Mouse (Mus musculus): ENCODE measurements around the gene Cdc37. TPM values are rescaled to one million over a fixed set of nuclear protein-coding genes. Genes with fewer than 3 reads are reported as not detected.

Gene Cdc37
- total RNA-seq, 4 experiments from 2014 or later, result 116 to 150 (median 135) TPM

DNA sequence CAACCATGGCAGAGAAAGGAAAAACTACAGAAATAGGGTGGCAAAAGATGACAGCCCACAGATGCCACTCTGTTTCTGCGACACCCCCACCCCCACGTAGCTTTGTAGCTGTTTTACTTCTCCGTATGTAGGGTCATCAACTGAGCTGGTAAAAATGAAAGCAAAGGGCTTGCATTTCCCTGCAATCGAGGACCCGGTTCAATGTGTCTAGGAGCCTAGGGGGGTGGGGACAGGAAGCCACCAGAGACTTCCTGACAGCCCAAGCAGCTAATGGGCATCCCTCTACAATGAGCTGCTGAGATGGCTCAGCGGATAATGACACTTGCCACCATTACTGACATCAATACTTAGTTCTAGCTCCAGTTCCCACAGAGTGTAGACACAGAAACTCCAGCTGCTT lies 13.4 kb downstream of the Cdc37 start:
- DNase-seq (ENCODE audit: low spot score in 2 of 2), result no peak

DNA sequence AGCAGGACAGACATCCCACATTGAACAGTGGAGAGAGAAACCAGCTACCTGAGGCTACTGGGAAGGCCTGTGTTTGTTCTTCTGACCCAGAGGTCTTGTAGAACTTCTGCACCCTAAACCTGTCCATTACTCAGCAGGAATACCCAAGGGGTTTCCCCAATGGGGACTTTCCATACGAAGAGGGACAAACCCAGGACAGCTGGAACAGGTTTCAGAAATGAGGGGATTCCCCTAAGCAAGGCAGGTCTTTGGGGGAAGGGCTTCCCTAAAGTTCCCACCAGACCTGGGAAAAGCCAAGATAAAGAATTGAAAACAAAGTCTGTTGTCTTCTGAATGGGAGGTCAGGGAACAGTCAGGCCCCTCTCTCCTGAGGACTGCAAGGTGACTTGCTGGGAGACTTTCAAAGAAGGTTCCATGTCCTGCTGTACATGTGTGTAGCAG lies 13.8 kb downstream of the Cdc37 start:
- no peak for DNase-seq (ENCODE audit: low spot score in 2 of 2)

DNA sequence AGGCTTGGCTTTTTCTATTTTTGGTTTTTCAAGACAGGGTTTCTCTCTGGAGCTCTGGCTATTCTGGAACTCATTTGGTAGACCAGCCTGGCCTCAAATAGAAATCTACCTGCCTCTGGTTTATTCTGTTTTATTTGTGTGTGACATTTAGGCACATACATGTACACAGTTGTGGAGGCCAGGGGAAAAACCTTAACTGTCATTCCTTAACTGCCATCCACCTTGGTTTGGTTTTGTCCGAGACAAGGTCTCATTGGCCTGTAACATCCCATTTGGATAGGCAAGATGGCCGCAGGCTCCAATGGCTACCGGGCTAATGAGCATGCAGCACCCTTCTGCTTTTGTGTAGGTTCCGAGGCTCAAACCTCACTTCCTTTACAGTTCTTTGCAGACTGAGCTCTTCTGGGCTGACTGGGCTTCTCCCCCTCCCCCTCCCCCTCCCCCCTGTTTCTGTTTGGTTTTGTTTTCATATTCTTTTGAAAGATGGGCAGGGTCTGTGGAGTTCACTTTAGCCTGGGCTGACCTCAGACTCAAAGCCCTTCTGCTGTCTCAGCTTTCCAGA lies 14.4 kb downstream of the Cdc37 start:
- DNase-seq (ENCODE audit: low spot score in 2 of 2), result no peak

DNA sequence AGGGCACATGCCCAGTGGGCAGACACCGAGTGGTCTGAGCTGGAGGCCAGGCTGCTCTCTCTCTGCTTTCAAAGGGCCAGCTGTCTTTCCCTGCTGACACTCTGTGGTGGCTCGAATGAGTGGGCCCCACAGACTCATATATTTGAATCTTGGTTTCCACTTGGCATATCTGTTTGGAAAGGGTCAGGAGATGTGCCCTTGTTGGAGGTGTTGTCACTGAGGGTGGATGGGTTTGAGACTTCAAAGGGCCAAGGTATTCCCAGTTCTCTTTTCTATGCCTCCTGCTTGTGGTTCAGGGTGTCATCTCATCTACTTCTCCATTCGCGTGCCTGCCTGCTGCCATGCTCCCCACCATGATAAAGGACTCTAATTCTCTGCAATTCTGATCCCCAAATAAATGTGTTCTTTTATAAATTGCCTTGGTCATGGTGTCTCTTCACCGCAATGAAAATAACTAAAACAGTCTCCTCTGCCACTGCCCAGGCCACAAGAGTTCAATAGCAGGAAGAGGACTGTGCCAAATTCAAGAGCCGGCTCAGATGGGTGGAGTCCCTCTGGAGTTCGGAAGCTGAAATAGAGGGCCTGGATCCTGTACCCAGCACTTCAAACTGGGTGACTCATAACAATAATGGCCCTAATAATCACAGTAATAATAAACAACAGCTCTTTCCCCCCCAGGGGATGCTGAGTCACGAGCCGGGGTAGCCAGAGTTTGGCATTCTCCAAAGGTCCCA lies 15.0 kb downstream of the Cdc37 start:
- no peak for DNase-seq (ENCODE audit: low spot score in 2 of 2)

DNA sequence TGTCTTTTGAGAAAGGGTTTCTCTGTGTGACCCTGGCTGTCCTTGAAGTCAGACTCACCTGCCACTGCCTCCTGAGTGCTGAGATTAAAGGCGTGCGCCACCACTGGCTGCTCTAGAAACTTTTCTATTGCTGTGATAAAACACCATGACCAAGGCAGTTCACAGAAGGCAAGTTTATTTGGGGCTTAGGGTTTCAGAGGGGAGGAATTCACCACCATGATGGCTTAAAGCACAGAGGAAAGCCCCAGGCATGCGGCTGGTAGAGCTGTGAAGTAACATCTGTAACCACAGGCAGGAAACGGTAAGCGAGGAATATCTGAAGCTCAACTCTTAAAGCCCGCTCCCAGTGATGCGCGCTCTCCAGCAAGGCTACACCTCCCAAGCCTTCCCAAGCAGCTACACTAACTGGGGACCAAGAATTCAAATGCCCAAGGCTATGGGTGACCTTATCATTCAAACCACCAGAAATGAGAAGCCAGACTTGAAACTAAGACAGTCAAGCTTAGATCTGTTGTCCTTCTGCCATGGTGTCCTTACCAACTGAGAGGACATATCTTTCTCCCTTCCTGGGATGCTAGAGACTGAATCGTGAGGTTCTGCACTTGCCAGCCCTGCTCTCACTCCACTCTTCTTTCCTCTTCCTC lies 16.6 kb downstream of the Cdc37 start:
- DNase-seq (ENCODE audit: low spot score in 2 of 2), result no peak

DNA sequence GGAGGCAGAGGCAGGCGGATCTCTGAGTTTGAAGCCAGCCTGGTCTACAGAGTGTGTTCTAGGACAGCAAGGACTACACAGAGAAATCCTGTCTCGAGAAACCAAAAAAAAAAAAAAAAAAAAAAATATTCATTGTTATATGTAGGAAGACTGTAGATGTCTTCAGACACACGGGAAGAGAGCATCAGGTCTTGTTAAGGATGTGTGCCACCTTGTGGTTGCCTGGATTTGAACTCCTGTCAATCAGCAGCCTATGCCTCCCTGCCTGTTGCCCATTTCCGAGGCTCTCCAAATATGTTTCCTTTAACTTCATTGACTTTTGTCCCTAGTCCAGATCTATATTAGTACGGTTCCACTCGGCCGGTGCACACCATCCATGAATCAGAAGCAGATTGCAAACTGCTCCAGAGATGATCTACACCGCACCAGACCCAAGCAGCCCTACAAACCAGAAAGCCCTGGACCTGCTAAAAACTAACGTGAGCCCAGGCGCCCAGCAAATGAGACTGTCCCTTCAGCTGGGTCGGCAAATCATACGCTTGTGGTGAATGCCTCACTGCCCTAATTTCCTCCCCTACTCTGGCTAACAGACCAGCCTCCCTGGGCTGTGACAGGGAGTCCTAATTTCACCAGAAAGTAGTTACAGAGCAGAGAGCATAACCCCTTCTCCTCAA lies 17.5 kb downstream of the Cdc37 start:
- DNase-seq (ENCODE audit: low spot score in 2 of 2), result no peak

DNA sequence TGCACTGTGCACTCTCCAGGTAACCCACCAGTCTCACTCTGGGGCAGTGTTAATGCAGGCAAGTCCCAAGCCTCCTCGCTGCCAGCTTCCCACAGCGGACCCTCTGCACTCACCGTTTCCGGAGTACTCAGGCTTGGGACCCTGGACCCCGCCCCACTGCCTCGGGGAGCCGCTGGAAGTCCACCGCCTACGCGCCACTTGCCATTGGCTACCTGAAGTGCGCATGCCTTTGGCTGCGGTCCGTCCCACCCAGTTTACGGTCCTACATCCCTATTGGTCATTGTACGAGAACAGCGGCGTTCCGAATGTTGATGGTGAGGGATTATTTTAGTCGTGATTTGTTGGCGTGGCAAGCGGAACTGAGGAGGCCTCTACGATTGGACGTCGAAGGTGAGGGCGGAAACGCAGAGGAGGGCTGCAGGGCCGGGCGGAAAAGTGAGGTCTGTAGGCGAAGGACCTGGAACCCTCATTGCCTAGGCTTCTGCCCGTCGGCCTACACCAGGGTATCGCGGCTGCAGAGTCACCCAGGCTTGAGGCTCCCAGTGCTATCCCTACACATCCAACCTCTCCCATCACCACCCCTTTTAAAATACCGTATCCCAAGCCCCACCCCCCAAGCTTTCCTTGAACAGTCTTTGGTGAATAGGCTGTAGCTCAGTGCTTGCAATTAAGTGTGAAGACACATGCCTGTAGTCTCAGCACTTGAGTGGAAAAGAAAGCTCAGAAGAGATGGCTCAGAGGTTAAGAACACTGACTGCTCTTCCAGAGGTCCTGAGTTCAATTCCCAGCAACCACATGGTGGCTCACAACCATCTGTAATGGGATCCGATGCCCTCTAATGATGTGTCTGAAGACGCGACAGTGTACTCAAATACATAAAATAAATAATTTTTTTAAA lies 18.5 kb downstream of the Cdc37 start, which contains the start of gene Tyk2:
Tyk2 (minus strand) TSS at position 185 of the 898 bp plus-strand sequence.
- peak; percentile 78 to 96 for DNase-seq (ENCODE audit: low spot score in 2 of 2)

DNA sequence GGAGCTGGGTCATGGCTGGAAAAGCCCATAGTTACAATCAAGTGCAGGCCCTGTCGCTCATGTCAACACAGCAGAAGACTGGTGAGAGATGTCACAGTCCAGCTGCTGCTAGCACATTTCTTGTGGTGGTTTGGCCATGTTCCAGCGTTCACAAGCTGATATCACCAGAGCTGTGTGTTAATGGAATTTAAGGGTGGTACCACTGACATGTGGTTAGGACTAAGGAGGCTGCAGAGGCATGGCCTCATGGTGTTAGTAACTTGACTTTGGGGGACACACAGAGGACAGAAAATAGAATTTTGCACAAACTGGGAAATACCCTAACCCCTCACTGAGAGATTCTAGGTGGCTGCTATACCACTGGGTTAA lies 23.5 kb downstream of the Cdc37 start:
- DNase-seq (ENCODE audit: low spot score in 2 of 2), result no peak

DNA sequence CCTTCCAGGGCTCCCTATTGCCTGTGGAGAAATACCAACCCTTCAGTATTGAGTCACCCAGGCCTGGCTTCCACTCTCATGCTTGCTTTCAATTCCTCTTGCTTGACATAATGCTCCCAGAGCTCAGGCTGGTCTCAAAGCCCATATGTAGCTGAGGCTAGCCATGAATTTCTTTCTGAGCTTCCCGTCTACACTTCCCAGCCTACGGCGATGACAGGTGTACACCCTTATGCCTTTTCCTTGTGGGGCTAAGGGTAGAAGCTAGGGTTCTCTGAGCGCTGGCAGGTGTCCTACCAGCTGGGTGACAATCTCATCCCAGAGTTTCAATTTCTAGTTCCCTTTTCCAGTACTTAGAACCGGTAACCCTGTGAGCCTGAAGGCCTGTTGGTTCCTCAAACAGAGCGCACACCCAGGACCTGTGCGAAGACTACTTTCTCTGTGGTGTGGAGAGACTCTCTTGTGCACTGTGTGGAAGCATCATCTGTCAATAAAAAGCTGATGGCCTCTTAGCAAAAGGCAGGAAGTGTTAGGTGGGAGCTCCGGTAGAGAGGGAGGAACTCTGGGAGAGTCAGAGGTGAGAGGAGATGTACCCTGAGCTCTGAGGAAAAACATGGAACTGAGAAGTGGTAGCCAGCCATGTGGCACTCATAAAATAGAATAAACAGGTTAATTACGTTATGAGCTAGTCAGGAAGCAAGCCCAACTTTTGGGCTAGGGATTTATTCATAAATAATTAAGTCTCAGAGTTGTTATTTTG lies 24.1 kb downstream of the Cdc37 start:
- no peak for DNase-seq (ENCODE audit: low spot score in 2 of 2)

DNA sequence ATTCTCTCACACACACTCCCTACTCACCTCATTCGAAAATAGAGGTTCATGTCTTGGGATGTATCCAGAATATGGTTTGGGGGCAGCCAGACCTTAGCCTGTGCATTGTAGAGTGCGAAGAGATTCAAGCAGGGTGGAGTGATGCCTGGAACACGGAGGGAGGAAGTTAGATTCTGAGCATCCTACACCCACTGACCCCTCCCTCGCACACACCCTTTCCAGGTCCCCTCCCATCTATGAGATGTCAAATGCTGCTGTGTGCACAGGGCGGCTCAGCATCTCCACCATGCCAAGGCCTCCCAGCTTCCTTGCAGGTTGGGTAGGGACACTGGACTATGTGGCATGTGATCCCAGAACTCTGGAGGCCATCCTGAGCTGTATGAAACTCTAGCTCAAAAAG lies 24.9 kb downstream of the Cdc37 start:
- no peak for DNase-seq (ENCODE audit: low spot score in 2 of 2)

DNA sequence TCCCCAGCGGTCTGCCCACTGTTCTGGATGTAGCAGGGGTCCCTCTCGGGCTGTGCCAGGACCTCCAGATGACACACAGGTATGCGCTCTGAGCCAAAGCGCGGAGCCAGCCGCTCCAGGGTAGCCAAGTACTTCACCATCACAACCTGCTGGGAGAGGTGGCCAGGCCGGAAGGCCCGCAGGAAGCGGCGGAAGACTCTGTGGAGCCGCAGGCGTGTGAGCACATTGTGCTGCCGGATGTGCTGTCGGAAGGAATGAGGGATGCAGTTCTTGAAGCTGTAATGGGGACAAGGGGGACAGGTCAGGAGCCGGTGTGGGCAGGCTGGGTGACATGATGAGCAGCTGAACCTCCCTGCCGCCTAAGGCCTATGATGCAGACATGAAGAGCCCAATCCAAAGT lies 28.3 kb downstream of the Cdc37 start:
- no peak for DNase-seq (ENCODE audit: low spot score in 2 of 2)

DNA sequence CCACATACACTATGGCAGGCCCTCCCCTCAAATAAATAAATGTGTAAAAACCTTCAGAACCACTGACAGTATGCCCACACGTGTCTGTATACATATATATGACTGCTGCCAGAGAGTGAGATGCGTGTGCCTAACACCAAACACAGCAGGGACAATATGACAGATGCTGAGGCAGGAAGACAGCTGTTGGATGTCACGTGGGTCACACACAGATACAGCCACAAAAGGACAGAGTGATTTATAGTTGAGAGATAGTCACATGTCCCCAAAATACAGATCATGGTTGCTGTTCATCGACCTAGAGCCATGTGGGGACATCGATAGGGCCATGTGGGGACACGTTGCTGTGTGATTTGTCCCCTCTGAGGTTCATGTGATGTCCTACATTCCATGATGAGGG lies 32.7 kb downstream of the Cdc37 start:
- no peak for DNase-seq (ENCODE audit: low spot score in 2 of 2)

DNA sequence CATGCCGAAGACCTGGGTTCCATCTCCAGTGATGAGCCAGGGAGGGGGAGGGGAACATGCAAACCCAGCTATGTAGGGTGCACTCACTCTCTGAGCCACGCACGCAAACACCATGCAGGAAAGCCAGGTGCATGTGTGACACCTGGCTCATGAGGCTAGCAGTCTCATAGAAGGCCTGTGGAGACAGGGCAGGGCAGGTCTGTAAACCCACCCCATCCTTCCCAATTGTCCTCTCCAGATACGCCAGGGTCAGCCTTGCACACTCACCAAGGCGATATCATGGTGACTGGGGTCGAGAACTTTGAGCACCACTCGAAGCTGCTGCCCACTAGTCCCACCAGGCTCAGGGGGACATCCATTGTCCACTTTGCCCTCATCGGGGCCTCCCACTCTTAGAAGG lies 34.7 kb downstream of the Cdc37 start:
- no peak for DNase-seq (ENCODE audit: low spot score in 2 of 2)

DNA sequence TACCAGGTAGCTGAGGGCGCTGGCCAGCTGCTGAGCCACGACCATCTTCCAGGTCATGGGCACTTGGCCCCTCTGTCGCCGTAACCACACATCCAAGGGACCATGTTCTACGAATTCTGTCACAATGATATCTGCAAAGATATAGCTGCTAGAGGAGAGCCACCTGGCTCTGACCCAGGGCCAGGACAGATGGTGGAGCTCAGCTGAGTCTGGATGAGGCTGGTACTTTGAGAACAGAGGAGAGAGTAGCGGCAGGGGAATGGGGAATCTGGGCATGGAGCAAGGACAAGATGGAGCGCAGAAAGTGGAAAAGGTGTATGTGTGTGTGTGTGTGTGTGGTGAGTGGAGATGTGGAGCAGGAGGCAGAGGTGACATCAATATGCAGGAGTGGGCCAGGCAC lies 35.6 kb downstream of the Cdc37 start:
- no peak for DNase-seq (ENCODE audit: low spot score in 2 of 2)

DNA sequence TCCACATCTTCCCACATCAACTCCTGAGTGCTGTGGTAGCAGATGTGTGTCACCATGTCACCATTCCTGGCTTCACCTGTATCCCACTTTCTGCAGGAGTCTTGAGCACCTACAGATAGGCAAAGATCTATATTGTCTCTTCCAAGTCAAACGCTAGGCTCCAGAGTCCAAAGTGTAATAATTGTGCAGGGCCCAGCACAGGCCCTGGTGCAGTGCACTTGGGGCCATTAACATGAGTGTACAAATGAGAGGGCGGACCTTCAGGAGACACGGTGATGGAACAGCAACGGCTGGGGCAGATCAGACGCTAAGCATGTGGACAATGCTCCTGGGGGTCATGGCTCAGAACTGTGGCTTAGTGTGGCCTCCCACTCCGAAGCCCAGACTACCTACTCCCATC lies 36.0 kb downstream of the Cdc37 start:
- no peak for DNase-seq (ENCODE audit: low spot score in 2 of 2)

DNA sequence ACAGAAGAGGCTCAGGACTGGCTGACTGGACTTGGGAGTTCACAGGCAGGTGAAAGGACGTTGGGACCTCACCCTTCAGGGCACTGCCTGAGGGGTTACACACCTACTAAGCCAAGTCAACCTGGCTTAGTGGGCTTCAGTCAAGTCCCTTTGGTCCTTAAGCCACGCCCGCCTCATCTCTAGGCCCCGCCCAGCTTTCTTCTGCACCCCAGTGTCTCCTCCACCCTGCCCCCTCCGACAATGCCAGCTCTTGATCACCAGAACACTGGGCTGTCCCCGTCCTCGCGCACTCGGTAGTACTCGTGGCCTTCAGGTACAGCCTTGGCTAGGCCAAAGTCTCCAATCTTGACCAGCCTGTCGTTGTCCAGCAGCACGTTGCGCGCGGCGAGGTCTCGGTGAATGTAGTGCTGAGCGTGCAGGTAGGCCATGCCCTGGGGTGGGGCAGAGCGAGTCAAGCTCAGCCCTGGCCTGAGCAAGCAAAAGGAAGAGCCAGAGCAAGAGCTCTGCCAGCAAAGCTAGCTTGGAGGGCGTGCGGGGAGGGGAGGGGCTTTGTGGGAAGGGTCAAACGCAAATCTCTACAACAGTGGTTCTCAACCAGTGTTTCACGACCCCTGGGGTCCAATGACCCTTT lies 42.1 kb downstream of the Cdc37 start:
- no peak for DNase-seq (ENCODE audit: low spot score in 2 of 2)

DNA sequence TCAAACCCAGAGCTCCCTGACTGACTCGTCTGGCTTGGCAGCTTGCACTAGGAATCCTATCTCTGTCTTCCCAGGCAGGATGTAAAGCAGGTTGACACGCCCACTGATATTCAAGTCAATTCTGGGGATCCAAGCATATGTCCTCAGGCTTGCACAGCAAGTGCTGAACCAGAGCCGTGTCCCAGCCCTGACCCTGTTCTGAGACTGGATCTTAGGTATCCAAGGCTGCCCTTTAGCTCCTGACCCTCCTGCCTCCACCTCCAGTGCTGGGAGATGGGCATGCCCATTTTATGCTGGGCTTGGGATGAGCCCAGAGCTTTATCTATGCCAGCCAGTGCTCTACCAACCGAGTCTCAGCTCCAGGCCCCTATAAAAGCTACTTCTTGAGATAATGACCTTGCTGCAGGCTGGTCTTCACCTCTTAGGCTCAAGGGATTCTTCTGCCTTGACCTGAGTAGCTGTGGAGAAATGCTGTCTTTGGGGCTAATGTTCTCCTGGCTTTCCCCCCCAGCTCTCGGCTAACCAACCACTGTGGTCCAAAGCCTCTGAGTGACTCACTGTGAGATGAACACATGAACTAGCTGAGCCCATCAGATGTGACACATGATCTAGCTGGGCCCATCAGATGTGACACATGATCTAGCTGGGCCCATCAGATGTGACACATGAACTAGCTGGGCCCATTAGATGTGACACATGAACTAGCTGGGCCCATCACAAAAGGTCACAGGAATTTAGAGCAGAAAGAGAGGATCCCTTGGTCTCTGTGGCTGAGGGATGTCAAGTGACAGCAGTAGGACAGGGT lies 43.8 kb downstream of the Cdc37 start:
- no peak for DNase-seq (ENCODE audit: low spot score in 2 of 2)

DNA sequence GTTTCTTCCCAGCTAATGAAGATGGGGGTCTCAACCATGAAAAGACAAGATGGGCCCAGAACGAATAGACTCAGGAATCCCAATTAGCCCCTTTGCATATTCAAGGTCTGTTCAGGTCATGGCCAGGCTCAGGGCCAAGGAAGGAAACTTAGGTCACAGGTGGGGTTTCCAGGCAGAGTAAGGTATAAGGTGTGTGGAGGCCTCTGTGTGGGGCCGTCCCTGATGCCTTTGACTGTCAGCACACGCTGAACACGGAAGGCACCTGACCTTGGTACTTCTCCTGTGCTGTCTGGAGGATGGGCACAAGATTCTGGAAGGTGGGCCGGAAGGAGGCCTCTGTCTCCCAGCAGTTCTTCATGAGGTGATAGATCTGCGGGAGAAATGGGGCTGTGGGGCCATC lies 45.0 kb downstream of the Cdc37 start:
- no peak for DNase-seq (ENCODE audit: low spot score in 2 of 2)

DNA sequence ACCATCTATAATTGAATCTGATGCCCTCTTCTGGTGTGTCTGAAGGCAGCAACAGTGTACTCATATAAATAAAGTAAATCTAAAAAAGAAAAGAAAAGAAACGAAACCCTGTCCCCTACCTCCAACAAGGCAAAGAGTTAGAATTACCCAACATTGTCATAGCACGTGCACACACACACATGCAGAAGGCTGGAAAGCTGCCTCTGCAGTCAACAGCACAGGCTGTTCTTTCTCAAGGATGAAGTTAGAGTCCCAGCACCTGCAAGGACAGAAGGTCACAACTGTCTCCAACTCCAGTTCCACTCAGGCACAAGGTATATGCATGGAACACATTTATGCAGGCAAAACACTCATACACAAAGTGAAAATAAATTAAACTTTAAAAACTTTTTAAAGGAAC lies 47.7 kb downstream of the Cdc37 start:
- DNase-seq (ENCODE audit: low spot score in 2 of 2), result no peak
